Mouse (Mus musculus) hindbrain, embryonic 11.5 days (tissue): ENCODE data around the gene 1700013G24Rik. TPM values are rescaled to one million over a fixed set of nuclear protein-coding genes. Genes with fewer than 3 reads are reported as not detected.

Experiments used
- ATAC-seq: fragments of 200-750 bp; cut with Nextera tagmentation; 2 replicates; pipeline ENCODE4 v1.8.0; 2017; ENCODE audit warnings: mild to moderate bottlenecking, moderate TSS enrichment, moderate library complexity; ENCODE audit not compliant: low FRiP score
- DNase-seq: peaks from one replicate; pipeline ENCODE4 v3.0.0-alpha.2; 2015; ENCODE audit warnings: low spot score
- H3K27ac ChIP-seq: fragments of 300-500 bp; sonication (generic); 2 replicates; pipeline ENCODE4 v1.5.1; 2014; ENCODE audit warnings: mild to moderate bottlenecking, low read depth, low read length
- H3K27me3 ChIP-seq: fragments of 300-500 bp; sonication (generic); 2 replicates; pipeline ENCODE4 v1.6.1; 2014; ENCODE audit warnings: mild to moderate bottlenecking, low read length, moderate library complexity, mixed read lengths; ENCODE audit not compliant: control insufficient read depth, insufficient read depth
- H3K36me3 ChIP-seq: fragments of 300-500 bp; sonication (generic); 2 replicates; pipeline ENCODE4 v1.6.1; 2014; ENCODE audit warnings: mild to moderate bottlenecking, low read length, moderate library complexity, mixed read lengths; ENCODE audit not compliant: control insufficient read depth, insufficient read depth
- H3K4me1 ChIP-seq: fragments of 300-500 bp; sonication (generic); replicated peaks from 2 replicates; pipeline ENCODE4 v1.6.1; 2014; ENCODE audit warnings: low read length, mixed read lengths; ENCODE audit not compliant: control insufficient read depth, insufficient read depth
- H3K4me2 ChIP-seq: fragments of 300-500 bp; sonication (generic); replicated peaks from 2 replicates; pipeline ENCODE4 v1.6.1; 2014; ENCODE audit warnings: mild to moderate bottlenecking, low read depth, low read length
- H3K4me3 ChIP-seq: fragments of 300-500 bp; sonication (generic); 2 replicates; pipeline ENCODE4 v1.5.1; 2014; ENCODE audit warnings: low read depth, low read length
- H3K9ac ChIP-seq: fragments of 300-500 bp; sonication (generic); 2 replicates; pipeline ENCODE4 v1.6.1; 2014; ENCODE audit warnings: low read depth, low read length
- H3K9me3 ChIP-seq: fragments of 300-500 bp; sonication (generic); 2 replicates; pipeline ENCODE4 v1.6.1; 2016; ENCODE audit warnings: low read length; ENCODE audit not compliant: control insufficient read depth
- WGBS: fragments of 180-500 bp; shearing (Covaris S2); extraction: QIAGEN DNeasy Blood & Tissue Kit; methylation state at CpG from one replicate; pipeline ENCODE4 v1.1.7; 2014; 5-methylcytosine and 5-hydroxymethylcytosine counted together
- polyA plus RNA-seq: library from polyadenylated mRNA; unstranded; fragments of >200 nt; fragmentation: Nextera tagmentation; extraction: Ambion mirVana; gene quantifications from 2 replicates; pipeline ENCODE4 v1.2.1, GENCODE M21; 2014

Gene 1700013G24Rik
- polyA plus RNA-seq, 1 experiment from 2014 or later: not detected

DNA sequence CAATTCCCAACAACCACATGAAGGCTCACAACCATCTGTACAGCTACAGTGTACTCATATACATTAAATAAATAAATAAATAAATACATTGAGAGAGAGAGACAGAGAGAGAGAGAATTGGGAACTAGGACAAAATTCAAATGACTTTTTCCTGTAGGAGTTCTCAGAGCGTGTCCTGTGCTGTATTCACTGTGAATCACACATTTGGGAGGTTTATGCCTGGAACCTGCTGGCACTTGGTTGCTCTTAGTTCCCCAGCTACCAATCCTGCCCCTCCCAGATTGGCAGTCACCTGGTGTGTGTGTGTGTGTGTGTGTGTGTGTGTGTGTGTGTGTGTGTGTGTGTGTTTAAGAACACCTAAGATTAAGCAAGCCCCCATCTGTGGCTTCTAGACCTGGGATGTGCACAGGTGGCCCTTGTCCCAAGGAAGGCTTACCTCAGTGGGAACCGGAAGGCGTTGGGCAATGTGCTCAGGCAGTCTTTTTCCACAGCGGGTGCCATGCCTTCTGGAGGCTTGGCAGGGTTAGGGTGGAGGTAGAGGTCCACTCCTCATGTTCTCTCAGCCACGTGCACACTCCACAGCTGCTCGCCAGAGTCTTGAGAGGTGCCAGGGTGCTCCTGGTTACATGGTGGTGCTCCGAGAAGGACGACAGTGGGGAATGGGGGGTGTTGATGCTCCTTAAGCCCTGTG, 16.0 kb upstream of the 1700013G24Rik start:
- Histone ChIP-seq H3K36me3 (no peaks in the 10 kb centered on the region), H3K4me1 (no peaks in the 10 kb centered on the region), H3K4me3 (no peak overlapping the region), H3K4me2 (no peak overlapping the region), H3K27me3 (no peaks in the 10 kb centered on the region), H3K9me3 (no peaks in the 10 kb centered on the region), H3K9ac (no peak overlapping the region), H3K27ac (no peak overlapping the region)
- WGBS: 88% methylated on average over 8 of the region's 8 CpGs
- DNase-seq (no peak), ATAC-seq (no peak)

DNA sequence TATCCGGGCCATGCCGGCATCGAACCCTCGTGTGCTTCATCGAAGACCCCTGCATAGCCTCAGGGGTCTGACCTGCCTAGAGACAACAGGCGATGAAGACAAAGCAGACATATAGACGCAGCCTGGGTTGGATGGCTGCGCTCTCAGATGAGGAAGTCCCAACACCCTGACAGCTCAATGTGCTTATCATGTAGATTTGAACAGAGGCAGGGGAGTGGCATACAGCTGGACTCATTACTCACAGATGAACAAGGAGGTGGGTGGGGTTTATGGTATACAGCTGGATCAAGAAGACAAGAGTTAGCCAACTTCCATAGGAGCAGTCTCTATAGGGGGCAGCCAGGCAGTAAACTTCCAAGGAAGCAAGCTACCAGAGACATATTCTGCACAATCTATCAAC, 14.2 kb upstream of the 1700013G24Rik start:
- Histone ChIP-seq H3K4me2 (no peak overlapping the region), H3K9me3 (no peaks in the 10 kb centered on the region), H3K27ac (no peak overlapping the region), H3K27me3 (no peaks in the 10 kb centered on the region), H3K9ac (no peak overlapping the region), H3K36me3 (no peaks in the 10 kb centered on the region), H3K4me3 (no peak overlapping the region), H3K4me1 (no peaks in the 10 kb centered on the region)
- 90% methylated on average over 8 of the region's 8 CpGs for WGBS
- DNase-seq (no peak), ATAC-seq (no peak)

DNA sequence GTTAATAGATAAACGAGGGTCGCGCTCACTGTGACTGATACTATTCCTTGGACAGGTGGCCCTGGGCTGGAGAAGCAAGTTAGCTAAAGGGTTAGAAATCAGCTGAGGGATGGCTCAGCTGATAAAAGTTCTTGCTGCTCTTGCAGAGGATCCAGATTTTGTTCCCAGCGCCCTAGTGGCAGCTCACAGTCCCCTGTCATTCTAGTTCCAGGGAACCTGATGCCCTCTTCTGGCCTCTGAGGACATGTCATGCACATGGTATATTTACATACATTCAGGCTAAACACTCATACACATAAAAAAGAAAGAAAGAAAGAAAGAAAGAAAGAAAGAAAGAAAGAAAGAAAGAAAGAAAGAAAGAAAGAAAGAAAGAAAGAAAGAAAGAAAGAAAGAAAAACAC, 11.8 kb upstream of the 1700013G24Rik start:
- Histone ChIP-seq H3K9ac (no peak overlapping the region), H3K27ac (no peak overlapping the region)

DNA sequence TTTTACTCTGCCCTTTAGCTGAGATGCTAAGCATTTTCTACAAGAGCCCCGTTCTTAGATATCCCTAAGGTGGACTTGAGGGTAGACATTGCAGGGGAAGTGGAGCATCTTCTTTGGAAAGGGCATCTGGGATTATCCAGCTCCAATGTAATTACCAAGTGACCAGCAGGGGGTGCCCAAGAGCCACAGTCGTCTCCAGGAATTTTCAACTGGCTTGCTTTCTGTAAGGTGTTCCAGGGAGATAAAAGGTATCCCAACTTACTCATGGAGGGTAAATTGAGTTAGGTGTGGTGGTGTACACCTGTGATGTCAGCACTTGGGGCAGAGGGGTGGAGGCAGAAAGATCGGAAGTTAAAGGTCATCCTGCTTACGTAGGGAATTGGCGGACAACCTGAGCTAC, 9.5 kb upstream of the 1700013G24Rik start:
- Histone ChIP-seq H3K27me3 (no peaks in the 10 kb centered on the region), H3K4me1 (no peaks in the 10 kb centered on the region), H3K4me2 (no peak overlapping the region), H3K9me3 (no peaks in the 10 kb centered on the region), H3K27ac (no peak overlapping the region), H3K4me3 (no peak overlapping the region), H3K9ac (no peak overlapping the region), H3K36me3 (no peaks in the 10 kb centered on the region)
- 25% methylated on average over 5 of the region's 5 CpGs for WGBS
- DNase-seq (peak; percentile 86), ATAC-seq (no peak)

More for the DNA sequence above, 11.8 kb upstream of the 1700013G24Rik start:
- Histone ChIP-seq H3K4me2 (no peak overlapping the region), H3K36me3 (no peaks in the 10 kb centered on the region), H3K27me3 (no peaks in the 10 kb centered on the region), H3K9me3 (no peaks in the 10 kb centered on the region), H3K4me1 (no peaks in the 10 kb centered on the region), H3K4me3 (no peak overlapping the region)
- ATAC-seq (no peak), DNase-seq (no peak)
- WGBS: 82% methylated on average over 4 of the region's 4 CpGs

DNA sequence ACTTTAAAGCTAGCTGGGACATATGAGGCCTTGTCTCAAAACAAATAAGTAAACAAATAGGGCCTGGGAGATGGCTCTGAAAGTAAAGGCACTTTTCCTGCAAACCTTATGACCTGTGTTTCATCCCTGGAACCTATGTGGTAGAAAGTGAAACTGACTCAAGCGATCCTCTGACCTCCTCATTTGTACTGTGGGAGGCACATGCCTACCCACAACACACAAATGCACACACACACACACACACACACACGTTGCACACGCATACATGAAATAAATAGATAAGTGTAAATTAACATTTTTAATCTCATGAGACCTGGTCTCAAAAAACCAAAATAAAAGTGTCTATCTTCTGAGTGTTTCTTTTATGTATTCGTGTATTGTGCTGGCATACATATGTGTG, 7.2 kb upstream of the 1700013G24Rik start:
- Histone ChIP-seq H3K27me3 (no peaks in the 10 kb centered on the region), H3K9me3 (no peaks in the 10 kb centered on the region), H3K4me3 (no peak overlapping the region), H3K9ac (no peak overlapping the region), H3K4me2 (no peak overlapping the region), H3K27ac (no peak overlapping the region), H3K36me3 (no peaks in the 10 kb centered on the region), H3K4me1 (no peaks in the 10 kb centered on the region)
- ATAC-seq (no peak), DNase-seq (no peak)
- 88% methylated on average over 4 of the region's 4 CpGs for WGBS

DNA sequence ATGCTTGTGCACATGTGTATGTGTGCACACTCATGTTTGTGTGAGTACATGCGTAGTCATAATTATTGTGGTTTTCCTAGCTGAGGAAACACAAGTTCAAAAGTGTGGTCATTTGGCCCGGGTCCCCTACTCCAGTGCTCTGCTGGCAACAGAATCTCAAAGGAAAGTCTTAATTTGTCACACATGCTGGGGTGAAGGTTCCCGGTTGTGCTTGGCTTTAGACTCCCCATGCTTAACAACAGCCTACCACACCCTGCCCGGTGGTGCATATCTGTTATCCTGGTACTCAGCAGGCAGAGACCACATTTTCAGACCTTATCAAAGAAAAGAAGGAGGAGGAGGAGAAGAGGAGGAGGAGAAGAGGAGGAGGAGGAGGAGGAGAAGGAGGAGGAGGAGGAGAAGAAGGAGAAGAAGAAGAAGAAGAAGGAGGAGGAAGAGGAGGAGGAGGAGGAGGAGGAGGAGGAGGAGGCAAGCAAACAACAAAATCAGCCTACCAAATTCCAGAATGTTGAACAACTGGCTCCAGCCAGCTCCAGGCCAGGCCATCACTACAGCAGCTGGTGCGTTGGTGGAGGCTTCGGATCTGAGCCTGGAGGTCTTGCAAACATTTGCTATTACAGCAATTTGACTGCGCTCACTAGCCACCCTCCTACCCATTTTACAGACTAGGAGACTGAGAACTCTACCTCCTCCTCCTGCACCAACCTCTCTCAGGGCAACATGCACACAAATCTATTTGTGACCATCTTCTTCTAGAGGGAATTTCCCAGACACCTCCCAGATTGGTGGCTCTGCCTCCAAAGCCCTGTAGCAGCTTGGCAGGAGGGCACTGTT, 5.5 kb upstream of the 1700013G24Rik start:
- ATAC-seq: no peak
- no peaks in the 10 kb centered on the region for H3K36me3 ChIP-seq
- DNase-seq: no peak
- no peak overlapping the region for H3K4me3 ChIP-seq
- H3K4me2 ChIP-seq: no peak overlapping the region
- H3K27me3 ChIP-seq: no peaks in the 10 kb centered on the region
- H3K9me3 ChIP-seq: no peaks in the 10 kb centered on the region
- H3K9ac ChIP-seq: no peak overlapping the region
- H3K4me1 ChIP-seq: no peaks in the 10 kb centered on the region
- 66% methylated on average over 7 of the region's 7 CpGs for WGBS
- H3K27ac ChIP-seq: no peak overlapping the region

DNA sequence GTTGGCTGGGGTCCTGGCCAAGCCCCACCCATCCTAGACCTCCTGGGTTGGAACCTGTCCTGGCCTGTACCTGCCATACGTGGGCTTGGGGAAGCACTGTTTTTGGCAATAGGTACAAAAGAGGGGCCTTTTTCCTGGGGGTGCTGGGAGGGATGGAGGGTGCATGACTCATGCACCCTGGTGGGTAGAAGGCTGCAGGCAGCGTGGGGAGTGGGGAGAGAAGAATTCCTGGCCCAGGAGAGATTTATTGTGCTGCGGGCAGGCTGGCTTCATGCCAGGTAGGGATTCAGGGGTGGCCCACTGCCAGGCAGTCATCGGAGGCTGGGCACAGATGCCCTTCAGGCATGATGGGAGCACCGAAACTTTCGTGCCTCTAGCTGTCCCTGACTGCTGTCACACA, 4.9 kb upstream of the 1700013G24Rik start:
- Histone ChIP-seq H3K36me3 (no peaks in the 10 kb centered on the region), H3K9me3 (no peaks in the 10 kb centered on the region), H3K9ac (no peak overlapping the region), H3K4me2 (no peak overlapping the region), H3K4me1 (no peaks in the 10 kb centered on the region), H3K4me3 (no peak overlapping the region), H3K27ac (no peak overlapping the region), H3K27me3 (no peaks in the 10 kb centered on the region)
- WGBS: 71% methylated on average over 6 of the region's 6 CpGs
- ATAC-seq: no peak
- no peak for DNase-seq

DNA sequence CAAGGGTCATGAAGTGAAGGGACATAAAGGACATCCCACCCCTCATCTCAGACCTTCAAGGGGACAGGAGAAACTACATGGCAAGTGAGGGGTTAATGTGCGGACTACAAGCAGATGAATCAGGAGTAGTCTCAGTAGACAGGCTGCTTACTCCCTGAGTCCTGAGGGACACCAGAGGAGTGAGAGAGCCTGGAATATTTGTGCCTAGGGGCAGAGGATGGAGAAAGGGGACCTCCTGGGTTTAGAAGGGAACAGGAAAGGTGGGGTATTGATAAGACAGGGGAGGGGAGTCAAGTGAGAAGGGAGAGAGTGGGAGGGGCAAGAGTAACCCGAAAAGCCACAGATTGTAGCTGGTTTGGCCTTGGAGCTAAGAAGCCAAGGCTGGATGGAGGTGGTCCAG, 4.4 kb upstream of the 1700013G24Rik start:
- Histone ChIP-seq H3K9me3 (no peaks in the 10 kb centered on the region), H3K4me3 (no peak overlapping the region), H3K27me3 (no peaks in the 10 kb centered on the region), H3K9ac (no peak overlapping the region), H3K27ac (no peak overlapping the region), H3K36me3 (no peaks in the 10 kb centered on the region), H3K4me1 (no peaks in the 10 kb centered on the region), H3K4me2 (no peak overlapping the region)
- DNase-seq (no peak), ATAC-seq (no peak)
- WGBS: 65% methylated on average over 2 of the region's 2 CpGs

DNA sequence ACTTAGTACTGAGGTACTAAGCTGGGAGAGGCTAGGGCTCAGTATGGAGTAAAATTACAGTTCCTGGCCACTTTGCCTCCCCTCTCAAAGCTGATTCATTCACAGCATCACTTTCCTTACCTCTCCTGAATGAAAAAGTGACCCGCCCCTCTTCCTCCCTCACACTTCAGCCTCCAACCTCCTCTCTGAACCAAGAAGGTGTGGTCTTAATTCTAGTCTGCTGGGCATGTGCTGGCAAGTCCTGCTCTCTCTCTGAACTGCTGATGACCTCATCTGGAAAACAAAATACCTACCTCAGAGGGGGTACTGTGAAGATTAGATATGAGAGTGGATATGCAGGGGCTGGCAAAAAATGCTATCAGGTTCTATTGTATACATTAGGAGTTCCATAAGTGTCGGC, 4.0 kb upstream of the 1700013G24Rik start:
- no peak for ATAC-seq

More for the DNA sequence above, 4.0 kb upstream of the 1700013G24Rik start:
- Histone ChIP-seq H3K27me3 (no peaks in the 10 kb centered on the region), H3K4me2 (no peak overlapping the region), H3K9me3 (no peaks in the 10 kb centered on the region), H3K27ac (no peak overlapping the region), H3K9ac (no peak overlapping the region), H3K4me3 (no peak overlapping the region), H3K4me1 (no peaks in the 10 kb centered on the region), H3K36me3 (no peaks in the 10 kb centered on the region)
- DNase-seq: no peak
- WGBS: 81% methylated on average over 2 of the region's 2 CpGs
